Mouse (Mus musculus): ENCODE results near the gene Slc35f4. TPM values are rescaled to one million over a fixed set of nuclear protein-coding genes. Genes with fewer than 3 reads are reported as not detected.

The Slc35f4 gene
- polyA plus RNA-seq, 1 experiment from 2014 or later = not detected

DNA sequence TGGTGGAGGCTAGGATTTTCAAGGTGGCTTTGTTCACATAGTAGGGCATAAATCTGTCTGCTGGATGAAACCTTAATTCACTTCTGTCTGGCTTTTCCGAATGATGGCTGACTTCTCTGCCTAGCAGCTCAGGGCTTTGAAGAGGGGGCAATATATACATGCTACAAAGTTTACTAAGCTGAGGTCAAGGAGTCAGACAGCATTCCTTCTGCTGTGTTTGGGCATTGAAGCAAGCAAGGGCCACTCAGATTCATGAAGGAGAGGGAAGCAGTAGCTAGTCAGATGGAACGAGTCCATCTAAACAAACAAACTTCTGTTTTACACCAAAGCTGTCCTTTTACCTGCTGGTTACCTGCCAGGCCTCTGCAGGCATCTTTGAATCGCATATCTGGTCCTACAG, 248.2 kb downstream of the Slc35f4 start:
- 77% methylated on average over 3 of the region's 3 CpGs for WGBS
- no peaks in the 10 kb centered on the region for H3K9me3 ChIP-seq (replicated peaks)
- H3K4me1 ChIP-seq (replicated peaks) = no peaks in the 10 kb centered on the region
- H3K4me3 ChIP-seq = no peak overlapping the region
- H3K36me3 ChIP-seq = no peaks in the 10 kb centered on the region
- no peak overlapping the region for H3K27ac ChIP-seq (ENCODE audit: poor library complexity, severe bottlenecking)
- H3K4me2 ChIP-seq = no peak overlapping the region
- no peak overlapping the region for H3K9ac ChIP-seq
- no peak for ATAC-seq (ENCODE audit: insufficient number of reproducible peaks, low FRiP score)
- no peaks in the 10 kb centered on the region for H3K27me3 ChIP-seq (replicated peaks)

- no peak overlapping the region for H3K4me2 ChIP-seq
- H3K9me3 ChIP-seq (replicated peaks) = no peaks in the 10 kb centered on the region
- H3K36me3 ChIP-seq = no peaks in the 10 kb centered on the region
- H3K4me1 ChIP-seq (replicated peaks) = no peaks in the 10 kb centered on the region
- no peak for ATAC-seq (ENCODE audit: insufficient number of reproducible peaks, low FRiP score)
- no peaks in the 10 kb centered on the region for H3K27me3 ChIP-seq (replicated peaks)
- WGBS = 34% methylated on average over 2 of the region's 2 CpGs
- H3K4me3 ChIP-seq = no peak overlapping the region
- H3K9ac ChIP-seq = no peak overlapping the region
- no peak overlapping the region for H3K27ac ChIP-seq (ENCODE audit: poor library complexity, severe bottlenecking)
Observed at GRCm38 (mm10) chr14:49275376-49275775, 250.5 kb downstream of the Slc35f4 start.

DNA sequence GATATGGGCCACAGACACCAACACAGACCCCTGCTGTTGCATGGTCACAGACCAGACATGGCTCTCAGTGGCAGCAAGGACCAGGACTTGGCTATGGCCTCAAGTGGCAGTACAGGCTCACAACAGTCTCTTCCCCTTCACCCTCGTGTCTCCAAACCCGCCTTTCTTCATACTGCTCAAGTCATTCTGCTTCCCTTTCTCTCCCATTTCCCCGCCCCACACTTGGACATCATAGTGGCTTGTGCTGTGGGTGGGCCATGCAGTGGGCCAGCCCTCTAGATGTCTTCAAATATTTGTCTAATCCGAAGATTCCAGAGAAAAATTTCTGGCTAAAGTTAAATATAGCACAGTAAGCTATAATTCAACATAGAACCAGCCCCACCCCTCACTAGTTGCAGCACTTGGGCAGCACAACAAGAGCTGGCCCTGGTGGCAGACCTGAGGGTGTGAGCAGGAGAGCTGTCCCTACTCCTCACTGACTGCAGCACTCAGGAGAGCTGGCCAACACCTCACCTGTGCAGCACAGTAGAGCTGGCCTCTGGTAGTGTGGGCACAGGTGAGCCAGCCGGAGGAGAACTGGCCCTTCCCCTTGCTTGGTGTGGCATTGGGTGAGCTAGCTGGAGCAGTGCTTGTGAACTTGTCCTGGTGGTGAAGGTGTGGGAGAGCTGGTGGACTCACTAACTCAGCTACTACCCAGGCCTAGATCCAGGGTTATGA, 260.4 kb downstream of the Slc35f4 start:
- Histone ChIP-seq H3K4me1 (replicated peaks) (no peaks in the 10 kb centered on the region), H3K36me3 (no peaks in the 10 kb centered on the region), H3K9me3 (replicated peaks) (0 out of 2 replicates have a peak, but pooled peaks cover 4% of the 10 kb centered on the region), H3K27ac (ENCODE audit: poor library complexity, severe bottlenecking) (no peak overlapping the region), H3K4me2 (no peak overlapping the region), H3K4me3 (no peak overlapping the region), H3K27me3 (replicated peaks) (no peaks in the 10 kb centered on the region), H3K9ac (no peak overlapping the region)
- WGBS = 74% methylated on average over 5 of the region's 5 CpGs
- ATAC-seq (ENCODE audit: insufficient number of reproducible peaks, low FRiP score) = no peak

Small RNAs within 50 kb of the gene (microRNA-seq; reads per million reads assigned to microRNA genes)
- gene Gm22949 = not detected

All from heart, embryonic 12.5 days (tissue).